Mouse (Mus musculus): ENCODE data around the gene Slf1. TPM values are rescaled to one million over a fixed set of nuclear protein-coding genes. Genes with fewer than 3 reads are reported as not detected.
"Not testable (repeated sequence)": the region's sequence is repeated elsewhere in the genome, so short reads cannot be mapped to it uniquely, and the experiment has no call there.

Slf1 gene
- polyA plus RNA-seq, 1 experiment from 2014 or later, result 69.3 TPM

DNA sequence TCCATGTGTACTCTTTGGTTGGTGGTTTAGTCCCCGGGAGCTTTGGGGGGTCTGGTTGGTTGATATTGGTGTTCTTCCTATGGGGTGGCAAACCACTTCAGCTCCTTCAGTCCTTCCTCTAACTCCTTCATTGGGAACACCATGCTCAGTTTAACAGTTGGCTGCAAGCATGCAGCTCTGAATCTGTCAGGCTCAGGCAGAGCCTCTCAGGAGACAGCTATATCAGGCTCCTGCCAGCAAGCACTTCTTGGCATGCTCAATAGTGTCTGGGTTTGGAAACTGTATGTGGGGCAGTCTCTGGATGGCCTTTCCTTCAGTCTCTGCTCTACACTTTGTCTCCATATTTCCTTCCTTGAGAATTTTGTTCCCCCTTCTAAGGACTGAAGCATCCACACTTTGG is 42.4 kb downstream of the Slf1 start:
- not testable (repeated sequence) for H3K4me2 ChIP-seq (ENCODE audit: low read length); H3K27ac ChIP-seq (ENCODE audit: low read depth, low read length); H3K4me3 ChIP-seq (ENCODE audit: low read depth, low read length); H3K27me3 ChIP-seq (replicated peaks; ENCODE audit: control insufficient read depth, insufficient read depth, low read length); H3K36me3 ChIP-seq (ENCODE audit: control insufficient read depth, insufficient read depth, low read length); DNase-seq (ENCODE audit: low spot score); H3K9ac ChIP-seq (ENCODE audit: low read length); H3K9me3 ChIP-seq (replicated peaks; ENCODE audit: control insufficient read depth, low read length); H3K4me1 ChIP-seq (ENCODE audit: control insufficient read depth, insufficient read depth, low read length); ATAC-seq
- WGBS, result 100% methylated on average over 1 of the region's 1 CpGs

DNA sequence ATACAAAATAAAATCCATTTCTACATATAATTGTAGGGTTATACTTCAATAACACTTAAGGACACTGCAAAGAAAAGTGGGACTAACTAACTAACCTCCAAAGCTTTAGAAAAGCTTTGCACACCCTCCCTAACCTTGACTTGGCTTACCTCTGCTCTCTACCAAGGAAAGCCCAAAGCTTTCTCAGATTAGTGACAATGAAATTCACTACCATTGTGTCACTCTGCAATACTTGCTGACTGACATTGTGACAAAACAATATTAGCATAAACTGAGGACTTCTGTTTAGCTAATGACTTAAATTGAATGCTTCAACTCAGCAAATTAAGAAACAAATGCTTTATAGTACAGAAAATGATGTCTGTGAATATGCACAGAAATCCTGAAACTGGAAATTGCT is 63.2 kb downstream of the Slf1 start:
- peaks cover under 1% of the 10 kb centered on the region; the same call in 1 of the 2 replicates for H3K36me3 ChIP-seq (ENCODE audit: control insufficient read depth, insufficient read depth, low read length)
- H3K9me3 ChIP-seq (replicated peaks; ENCODE audit: control insufficient read depth, low read length), result peaks cover 4% of the 10 kb centered on the region; the same call in 1 of the 2 replicates
- H3K4me2 ChIP-seq (ENCODE audit: low read length), result no peak overlapping the region
- H3K4me1 ChIP-seq (ENCODE audit: control insufficient read depth, insufficient read depth, low read length), result no peaks in the 10 kb centered on the region
- DNase-seq (ENCODE audit: low spot score), result peak; percentile 10
- no peak overlapping the region for H3K9ac ChIP-seq (ENCODE audit: low read length)
- no peaks in the 10 kb centered on the region for H3K27me3 ChIP-seq (replicated peaks; ENCODE audit: control insufficient read depth, insufficient read depth, low read length)
- H3K27ac ChIP-seq (ENCODE audit: low read depth, low read length), result no peak overlapping the region
- ATAC-seq, result 0 out of 2 replicates have a peak, but pooled peaks have one; percentile 40
- H3K4me3 ChIP-seq (ENCODE audit: low read depth, low read length), result no peak overlapping the region

- H3K27me3 ChIP-seq (replicated peaks; ENCODE audit: control insufficient read depth, insufficient read depth, low read length), result no peaks in the 10 kb centered on the region
These were observed 66.4 kb downstream of the Slf1 start for GRCm38 (mm10) chr13:77068847-77069246.

DNA sequence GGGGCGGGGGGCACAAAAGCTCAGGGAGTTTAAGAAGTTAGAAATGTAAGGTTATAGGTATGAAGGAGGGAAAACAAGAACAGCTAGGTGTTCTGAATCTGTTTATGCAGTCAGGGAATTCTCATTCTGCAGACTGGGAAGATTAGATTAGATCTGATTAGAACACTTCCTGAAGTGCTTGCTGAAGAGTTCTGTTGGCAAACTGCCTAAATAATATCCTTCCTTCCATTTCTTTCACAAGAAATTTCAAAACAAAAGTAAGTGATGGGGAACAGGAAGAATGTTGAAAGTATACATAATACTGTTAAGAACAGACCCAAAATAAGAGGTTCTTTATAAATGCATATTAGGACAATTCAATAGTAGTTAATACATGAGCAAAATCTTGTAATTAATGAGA is 72.1 kb downstream of the Slf1 start:
- H3K4me1 ChIP-seq (ENCODE audit: control insufficient read depth, insufficient read depth, low read length), result no peaks in the 10 kb centered on the region
- no peak for ATAC-seq
- no peak overlapping the region for H3K4me2 ChIP-seq (ENCODE audit: low read length)
- no peak overlapping the region for H3K4me3 ChIP-seq (ENCODE audit: low read depth, low read length)
- 86% methylated on average over 1 of the region's 1 CpGs for WGBS
- H3K36me3 ChIP-seq (ENCODE audit: control insufficient read depth, insufficient read depth, low read length), result no peaks in the 10 kb centered on the region
- no peak overlapping the region for H3K9ac ChIP-seq (ENCODE audit: low read length)
- H3K27ac ChIP-seq (ENCODE audit: low read depth, low read length), result no peak overlapping the region
- no peaks in the 10 kb centered on the region for H3K9me3 ChIP-seq (replicated peaks; ENCODE audit: control insufficient read depth, low read length)
- DNase-seq (ENCODE audit: low spot score), result no peak
- H3K27me3 ChIP-seq (replicated peaks; ENCODE audit: control insufficient read depth, insufficient read depth, low read length), result no peaks in the 10 kb centered on the region

More at GRCm38 (mm10) chr13:77068847-77069246, 66.4 kb downstream of the Slf1 start:
- 97% methylated on average over 1 of the region's 1 CpGs for WGBS
- Histone ChIP-seq H3K36me3 (ENCODE audit: control insufficient read depth, insufficient read depth, low read length) (no peaks in the 10 kb centered on the region; the same call in 1 of the 2 replicates), H3K27ac (ENCODE audit: low read depth, low read length) (no peak overlapping the region), H3K4me2 (ENCODE audit: low read length) (no peak overlapping the region), H3K4me3 (ENCODE audit: low read depth, low read length) (no peak overlapping the region), H3K4me1 (ENCODE audit: control insufficient read depth, insufficient read depth, low read length) (no peaks in the 10 kb centered on the region), H3K9ac (ENCODE audit: low read length) (no peak overlapping the region), H3K9me3 (replicated peaks; ENCODE audit: control insufficient read depth, low read length) (no peaks in the 10 kb centered on the region)
- no peak for ATAC-seq
- DNase-seq (ENCODE audit: low spot score), result no peak

DNA sequence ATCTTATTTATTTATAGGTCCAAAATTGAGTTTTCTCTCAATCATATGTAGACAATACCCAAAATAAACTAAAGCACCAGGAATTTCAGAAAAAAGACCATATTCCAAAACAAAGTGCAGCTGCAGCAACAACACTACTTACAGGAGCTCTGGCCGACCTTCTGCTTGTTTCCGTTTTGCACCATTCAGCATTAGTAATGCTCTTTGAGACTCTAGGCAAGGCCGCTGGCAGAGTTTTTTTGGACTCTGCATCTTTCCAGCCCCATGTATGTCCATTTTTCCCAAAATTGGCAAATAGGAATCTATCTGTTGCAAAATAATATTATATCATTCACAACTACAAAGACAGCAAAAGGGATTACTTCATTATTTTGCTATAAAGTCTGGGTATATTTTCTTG is 85.5 kb downstream of the Slf1 start:
- no peak overlapping the region for H3K4me3 ChIP-seq (ENCODE audit: low read depth, low read length)
- no peak overlapping the region for H3K27ac ChIP-seq (ENCODE audit: low read depth, low read length)
- no peaks in the 10 kb centered on the region for H3K27me3 ChIP-seq (replicated peaks; ENCODE audit: control insufficient read depth, insufficient read depth, low read length)
- H3K4me2 ChIP-seq (ENCODE audit: low read length), result no peak overlapping the region
- no peaks in the 10 kb centered on the region for H3K36me3 ChIP-seq (ENCODE audit: control insufficient read depth, insufficient read depth, low read length)
- 88% methylated on average over 3 of the region's 3 CpGs for WGBS
- no peak overlapping the region for H3K9ac ChIP-seq (ENCODE audit: low read length)
- H3K9me3 ChIP-seq (replicated peaks; ENCODE audit: control insufficient read depth, low read length), result no peaks in the 10 kb centered on the region
- ATAC-seq, result no peak
- H3K4me1 ChIP-seq (ENCODE audit: control insufficient read depth, insufficient read depth, low read length), result peaks cover 7% of the 10 kb centered on the region; the same call in 1 of the 2 replicates
- DNase-seq (ENCODE audit: low spot score), result no peak

DNA sequence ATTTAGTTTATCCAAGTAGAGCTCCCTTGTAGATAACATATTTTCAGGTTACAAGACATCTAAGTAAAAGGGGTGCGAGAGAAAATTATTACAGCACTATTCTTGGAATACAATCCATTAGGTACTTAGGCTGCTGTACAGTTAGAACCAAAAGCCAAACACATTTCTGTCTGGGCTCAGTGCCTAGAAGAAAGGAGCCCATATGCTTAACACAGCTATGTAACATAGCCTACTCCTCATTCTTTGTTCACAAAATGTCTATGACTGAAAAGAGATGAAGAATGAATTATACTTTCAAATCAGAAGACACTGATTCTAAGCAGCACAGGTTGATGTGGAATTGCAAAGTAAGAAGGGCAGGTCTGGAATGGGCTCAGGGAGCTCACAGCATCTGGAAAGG is 86.8 kb downstream of the Slf1 start:
- no peaks in the 10 kb centered on the region for H3K27me3 ChIP-seq (replicated peaks; ENCODE audit: control insufficient read depth, insufficient read depth, low read length)
- 0 out of 2 replicates have a peak, but pooled peaks cover under 1% of the 10 kb centered on the region for H3K36me3 ChIP-seq (ENCODE audit: control insufficient read depth, insufficient read depth, low read length)
- H3K4me3 ChIP-seq (ENCODE audit: low read depth, low read length), result no peak overlapping the region
- H3K27ac ChIP-seq (ENCODE audit: low read depth, low read length), result peak overlapping the region; percentile 82; the same call in 1 of the 2 replicates
- DNase-seq (ENCODE audit: low spot score) (peak; percentile 88), ATAC-seq (peak; percentile 77)
- 58% methylated on average over 1 of the region's 1 CpGs for WGBS
- no peak overlapping the region for H3K4me2 ChIP-seq (ENCODE audit: low read length)
- peaks cover 7% of the 10 kb centered on the region; the same call in 1 of the 2 replicates for H3K4me1 ChIP-seq (ENCODE audit: control insufficient read depth, insufficient read depth, low read length)
- no peak overlapping the region for H3K9ac ChIP-seq (ENCODE audit: low read length)
- H3K9me3 ChIP-seq (replicated peaks; ENCODE audit: control insufficient read depth, low read length), result no peaks in the 10 kb centered on the region

GRCm38 (mm10) chr13:77047179-77047931 is 87.9 kb downstream of the Slf1 start:
- DNase-seq (ENCODE audit: low spot score) (peak; percentile 89), ATAC-seq (peak; percentile 84)
- 0 out of 2 replicates have a peak, but pooled peaks cover 2% of the 10 kb centered on the region for H3K36me3 ChIP-seq (ENCODE audit: control insufficient read depth, insufficient read depth, low read length)
- H3K4me1 ChIP-seq (ENCODE audit: control insufficient read depth, insufficient read depth, low read length), result peaks cover 7% of the 10 kb centered on the region; the same call in 1 of the 2 replicates
- no peaks in the 10 kb centered on the region for H3K9me3 ChIP-seq (replicated peaks; ENCODE audit: control insufficient read depth, low read length)
- peak overlapping the region; percentile 30; the same call in 1 of the 2 replicates for H3K4me2 ChIP-seq (ENCODE audit: low read length)
- H3K27me3 ChIP-seq (replicated peaks; ENCODE audit: control insufficient read depth, insufficient read depth, low read length), result no peaks in the 10 kb centered on the region
- H3K4me3 ChIP-seq (ENCODE audit: low read depth, low read length), result peak overlapping the region; percentile 9; the same call in 1 of the 2 replicates
- 0 out of 2 replicates have a peak overlapping the region, but pooled peaks have one; percentile 37 for H3K9ac ChIP-seq (ENCODE audit: low read length)
- peak overlapping the region; percentile 91 for H3K27ac ChIP-seq (ENCODE audit: low read depth, low read length)
- WGBS, result 44% methylated on average over 6 of the region's 6 CpGs

DNA sequence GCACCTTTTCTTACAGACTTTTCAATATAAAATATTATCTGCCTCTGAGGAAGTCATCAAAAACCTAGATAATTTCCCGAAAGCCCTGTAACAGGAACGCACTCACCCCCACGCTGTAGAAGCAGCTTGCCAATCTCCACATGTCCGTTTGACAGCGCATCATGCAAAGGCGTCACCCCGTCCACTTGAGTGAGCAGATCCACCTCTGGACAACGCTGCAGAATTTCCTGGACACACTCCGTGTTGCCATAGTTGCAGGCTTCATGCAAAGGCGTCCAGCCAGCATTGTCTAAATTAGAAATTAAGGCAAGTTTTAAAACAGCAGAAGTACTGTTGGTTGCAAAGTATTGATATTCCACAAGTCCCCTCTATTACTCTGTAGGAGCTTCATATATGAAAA is 88.9 kb downstream of the Slf1 start:
- H3K9me3 ChIP-seq (replicated peaks; ENCODE audit: control insufficient read depth, low read length), result no peaks in the 10 kb centered on the region
- DNase-seq (ENCODE audit: low spot score) (peak; percentile 76), ATAC-seq (peak; percentile 52)
- peak overlapping the region; percentile 21; the same call in 1 of the 2 replicates for H3K4me3 ChIP-seq (ENCODE audit: low read depth, low read length)
- H3K9ac ChIP-seq (ENCODE audit: low read length), result peak overlapping the region; percentile 53
- peak overlapping the region; percentile 63 for H3K27ac ChIP-seq (ENCODE audit: low read depth, low read length)
- H3K36me3 ChIP-seq (ENCODE audit: control insufficient read depth, insufficient read depth, low read length), result 0 out of 2 replicates have a peak, but pooled peaks cover 2% of the 10 kb centered on the region
- H3K27me3 ChIP-seq (replicated peaks; ENCODE audit: control insufficient read depth, insufficient read depth, low read length), result no peaks in the 10 kb centered on the region
- peak overlapping the region; percentile 42; the same call in 1 of the 2 replicates for H3K4me2 ChIP-seq (ENCODE audit: low read length)
- 59% methylated on average over 10 of the region's 10 CpGs for WGBS
- peaks cover 7% of the 10 kb centered on the region; the same call in 1 of the 2 replicates for H3K4me1 ChIP-seq (ENCODE audit: control insufficient read depth, insufficient read depth, low read length)

DNA sequence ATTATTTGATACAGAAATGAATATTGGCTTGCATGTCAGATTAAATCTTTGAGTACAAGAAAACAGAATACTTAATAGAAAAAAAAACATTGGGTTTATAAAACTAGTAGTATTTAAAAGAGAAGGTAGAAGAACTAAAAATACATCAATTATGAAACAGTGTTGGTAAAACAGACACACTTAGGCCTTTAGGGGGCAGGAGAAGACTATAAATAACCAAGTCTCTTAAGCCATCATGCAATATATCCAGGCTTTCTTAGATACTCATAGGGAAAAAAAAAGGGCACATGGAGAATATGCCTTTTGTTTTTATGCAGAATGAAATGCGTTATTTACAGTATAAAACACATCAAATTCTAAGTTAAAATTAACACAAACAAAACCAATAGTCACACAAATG is 89.9 kb downstream of the Slf1 start:
- peak; percentile 61; the same call in 1 of the 2 replicates for ATAC-seq
- no peak overlapping the region for H3K4me2 ChIP-seq (ENCODE audit: low read length)
- DNase-seq (ENCODE audit: low spot score), result peak; percentile 90
- 0 out of 2 replicates have a peak, but pooled peaks cover 2% of the 10 kb centered on the region for H3K36me3 ChIP-seq (ENCODE audit: control insufficient read depth, insufficient read depth, low read length)
- H3K4me3 ChIP-seq (ENCODE audit: low read depth, low read length), result no peak overlapping the region
- no peak overlapping the region for H3K27ac ChIP-seq (ENCODE audit: low read depth, low read length)
- 73% methylated on average over 1 of the region's 1 CpGs for WGBS
- no peaks in the 10 kb centered on the region for H3K9me3 ChIP-seq (replicated peaks; ENCODE audit: control insufficient read depth, low read length)
- no peaks in the 10 kb centered on the region for H3K27me3 ChIP-seq (replicated peaks; ENCODE audit: control insufficient read depth, insufficient read depth, low read length)
- peaks cover 7% of the 10 kb centered on the region; the same call in 1 of the 2 replicates for H3K4me1 ChIP-seq (ENCODE audit: control insufficient read depth, insufficient read depth, low read length)
- no peak overlapping the region for H3K9ac ChIP-seq (ENCODE audit: low read length)
